Mouse (Mus musculus): ENCODE results near the gene Tfb1m.

DNA sequence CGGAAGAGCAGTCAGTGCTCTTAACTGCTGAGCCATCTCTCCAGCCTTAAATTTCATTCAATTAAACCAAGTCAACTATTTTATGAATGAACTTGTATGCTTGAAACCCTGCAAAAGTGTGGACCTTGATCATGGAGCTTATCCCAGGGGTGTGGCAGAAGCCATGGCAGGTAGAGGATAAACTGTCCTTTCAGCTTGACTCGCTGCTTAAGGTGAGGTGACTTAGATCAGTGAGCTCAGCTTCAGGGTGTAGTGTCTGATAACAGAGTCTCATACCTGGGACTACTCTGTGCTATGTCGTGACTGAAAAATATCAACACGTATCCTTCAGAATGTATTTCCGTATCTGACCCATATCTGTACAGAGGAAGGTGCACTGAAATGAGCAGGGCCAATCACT is 37.2 kb downstream of the Tfb1m start:
- TF ChIP-seq CTCF (IDR thresholded peaks at IDR 0.05; ENCODE audit: low read depth, low read length) (no peak), POLR2A (IDR thresholded peaks at IDR 0.05; ENCODE audit: insufficient read depth, low read length) (no peak), EP300 (IDR thresholded peaks at IDR 0.05; ENCODE audit: insufficient read depth, low read depth, low read length) (no peak)

Data from ES-Bruce4 (cell line).